29 mouse cellular contexts compared by ENCODE assay signal in the genomic region with DNA sequence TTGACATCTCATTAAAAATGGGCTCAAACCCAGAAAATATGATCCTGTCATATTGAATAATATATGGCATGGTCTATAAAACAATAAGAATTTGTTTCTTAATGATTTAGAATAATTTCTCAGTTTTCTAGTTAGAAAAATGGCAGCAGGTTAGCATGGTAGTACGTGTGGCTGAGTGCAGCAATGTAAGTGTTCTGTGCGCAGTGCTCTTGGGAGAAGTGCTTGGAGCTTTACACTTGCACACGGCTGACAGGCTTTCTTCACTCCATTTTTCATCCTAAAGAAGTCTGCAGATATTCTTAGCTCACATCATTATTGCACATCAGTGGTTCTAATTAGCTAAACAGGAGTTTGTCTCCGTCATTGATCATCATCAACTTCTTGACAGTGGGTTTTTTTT. TPM values are rescaled to one million over a fixed set of nuclear protein-coding genes. Genes with fewer than 3 reads are reported as not detected.
DNase-seq lines count a peak whose midpoint lies in the region; ATAC-seq lines count a peak whose summit lies in the region.
"Had no signal": no experiment of that assay in that cellular context is flagged by ENCODE, and none has a peak within 500 bp of the region (broad histone marks: within the 10 kb centered on the region; RNA-seq: fewer than 3 reads in every experiment).

No protein-coding gene starts in this region.

- WGBS in hindbrain, embryonic 13.5 days, result 57% methylated on average over 4 of the region's 4 CpGs
- WGBS in hindbrain, embryonic 12.5 days, result 70% methylated on average over 4 of the region's 4 CpGs
- WGBS in midbrain, embryonic 14.5 days, result 83% methylated on average over 4 of the region's 4 CpGs
- 76% methylated on average over 4 of the region's 4 CpGs for WGBS in midbrain, embryonic 16.5 days
- 61% methylated on average over 4 of the region's 4 CpGs for WGBS in neural tube, embryonic 14.5 days
- 64% methylated on average over 4 of the region's 4 CpGs for WGBS in neural tube, embryonic 15.5 days

- H3K4me1 ChIP-seq in hindbrain, embryonic 13.5 days (replicated peaks), result peaks cover 7% of the 10 kb centered on the region
- H3K4me1 ChIP-seq in hindbrain, embryonic 12.5 days, result peaks cover 4% of the 10 kb centered on the region; the same call in 1 of the 2 replicates
- peaks cover 5% of the 10 kb centered on the region; the same call in 1 of the 2 replicates for H3K4me1 ChIP-seq in midbrain, embryonic 14.5 days (ENCODE audit: control insufficient read depth, insufficient read depth, low read length)
- H3K4me1 ChIP-seq in midbrain, embryonic 16.5 days (ENCODE audit: control insufficient read depth, insufficient read depth, low read length), result peaks cover 3% of the 10 kb centered on the region; the same call in 1 of the 2 replicates
- 0 out of 2 replicates have a peak, but pooled peaks cover 3% of the 10 kb centered on the region for H3K4me1 ChIP-seq in neural tube, embryonic 14.5 days (ENCODE audit: control insufficient read depth, insufficient read depth, low read length)
- H3K4me1 ChIP-seq in neural tube, embryonic 15.5 days, result peaks cover 7% of the 10 kb centered on the region; the same call in 1 of the 2 replicates

- no peaks in the 10 kb centered on the region for H3K36me3 ChIP-seq in hindbrain, embryonic 13.5 days
- H3K36me3 ChIP-seq in hindbrain, embryonic 12.5 days, result no peaks in the 10 kb centered on the region
- no peaks in the 10 kb centered on the region for H3K36me3 ChIP-seq in midbrain, embryonic 14.5 days (ENCODE audit: control insufficient read depth, insufficient read depth, low read length)
- H3K36me3 ChIP-seq in midbrain, embryonic 16.5 days (ENCODE audit: control insufficient read depth, insufficient read depth, low read length), result no peaks in the 10 kb centered on the region
- H3K36me3 ChIP-seq in neural tube, embryonic 14.5 days (ENCODE audit: control insufficient read depth, insufficient read depth, low read length), result no peaks in the 10 kb centered on the region
- no peaks in the 10 kb centered on the region for H3K36me3 ChIP-seq in neural tube, embryonic 15.5 days
- H3K36me3 ChIP-seq: embryonic facial prominence, embryonic 13.5 days; embryonic facial prominence, embryonic 15.5 days; forebrain, embryonic 10.5 days; G1E had no signal

- no peak overlapping the region for H3K27ac ChIP-seq in hindbrain, embryonic 13.5 days
- H3K27ac ChIP-seq in hindbrain, embryonic 12.5 days, result no peak overlapping the region
- no peak overlapping the region for H3K27ac ChIP-seq in midbrain, embryonic 14.5 days (replicated peaks; ENCODE audit: low read depth, low read length)
- no peak overlapping the region for H3K27ac ChIP-seq in midbrain, embryonic 16.5 days (ENCODE audit: low read length)
- H3K27ac ChIP-seq in neural tube, embryonic 14.5 days (ENCODE audit: low read depth, low read length), result no peak overlapping the region
- H3K27ac ChIP-seq in neural tube, embryonic 15.5 days (replicated peaks), result no peak overlapping the region
- H3K27ac ChIP-seq: embryonic facial prominence, embryonic 13.5 days; embryonic facial prominence, embryonic 15.5 days; forebrain, embryonic 10.5 days; forebrain, embryonic 13.5 days had no signal

- peak; percentile 13 for DNase-seq in embryo, embryonic 10.5 days (ENCODE audit: low spot score)
- no peak for DNase-seq in embryo, embryonic 9.5 days (ENCODE audit: extremely low spot score)
- DNase-seq in midbrain, embryonic 14.5 days, result peak; percentile 14
- DNase-seq: adrenal gland, adult 8-10 months; adrenal gland, postnatal 14 days; adrenal gland, postnatal 36 days; B cell, adult 2 months; cerebellum, adult 11 months; cerebellum, adult 18-20 months; cerebellum, adult 8-10 months; cerebellum, adult 9-11 months; cerebellum, postnatal 14 days; cerebellum, postnatal 36 days had no signal

- no peak overlapping the region for H3K4me3 ChIP-seq in hindbrain, embryonic 13.5 days
- H3K4me3 ChIP-seq in hindbrain, embryonic 12.5 days, result no peak overlapping the region
- no peak overlapping the region for H3K4me3 ChIP-seq in midbrain, embryonic 14.5 days (replicated peaks; ENCODE audit: low read depth, low read length)
- no peak overlapping the region for H3K4me3 ChIP-seq in midbrain, embryonic 16.5 days (ENCODE audit: low read depth, low read length)
- H3K4me3 ChIP-seq in neural tube, embryonic 14.5 days (ENCODE audit: low read depth, low read length), result no peak overlapping the region
- H3K4me3 ChIP-seq in neural tube, embryonic 15.5 days (replicated peaks), result no peak overlapping the region
- H3K4me3 ChIP-seq: embryonic facial prominence, embryonic 13.5 days; embryonic facial prominence, embryonic 15.5 days; erythroblast, embryonic 14.5 days; forebrain, embryonic 10.5 days; forebrain, embryonic 13.5 days had no signal

- H3K9me3 ChIP-seq in hindbrain, embryonic 13.5 days, result no peaks in the 10 kb centered on the region
- H3K9me3 ChIP-seq in hindbrain, embryonic 12.5 days (replicated peaks), result no peaks in the 10 kb centered on the region
- H3K9me3 ChIP-seq in midbrain, embryonic 14.5 days (ENCODE audit: control insufficient read depth, low read length), result no peaks in the 10 kb centered on the region
- H3K9me3 ChIP-seq in midbrain, embryonic 16.5 days (replicated peaks; ENCODE audit: control insufficient read depth, low read length, poor library complexity, severe bottlenecking), result no peaks in the 10 kb centered on the region
- no peaks in the 10 kb centered on the region for H3K9me3 ChIP-seq in neural tube, embryonic 14.5 days (ENCODE audit: control insufficient read depth, low read length)
- H3K9me3 ChIP-seq in neural tube, embryonic 15.5 days (replicated peaks), result no peaks in the 10 kb centered on the region
- H3K9me3 ChIP-seq: embryonic facial prominence, embryonic 13.5 days; embryonic facial prominence, embryonic 15.5 days; forebrain, embryonic 10.5 days; forebrain, embryonic 13.5 days had no signal

- ATAC-seq in hindbrain, embryonic 13.5 days (ENCODE audit: low FRiP score), result peak; percentile 66; the same call in 1 of the 2 replicates
- no peak for ATAC-seq in hindbrain, embryonic 12.5 days (ENCODE audit: low FRiP score)
- ATAC-seq in midbrain, embryonic 14.5 days (ENCODE audit: low FRiP score, low TSS enrichment), result no peak
- no peak for ATAC-seq in midbrain, embryonic 16.5 days
- ATAC-seq in neural tube, embryonic 14.5 days (ENCODE audit: low read depth), result 0 out of 2 replicates have a peak, but pooled peaks have one; percentile 54
- no peak for ATAC-seq in neural tube, embryonic 15.5 days (ENCODE audit: low FRiP score)
- ATAC-seq: activated CD4-positive, CD25-positive, alpha-beta regulatory T cell, adult 4 months; CD4-positive, CD25-positive, alpha-beta regulatory T cell, adult 4 months; forebrain, embryonic 13.5 days; forebrain, embryonic 16.5 days; Patski had no signal

- no peak overlapping the region for H3K4me2 ChIP-seq in hindbrain, embryonic 13.5 days
- H3K4me2 ChIP-seq in hindbrain, embryonic 12.5 days (replicated peaks), result no peak overlapping the region
- H3K4me2 ChIP-seq in midbrain, embryonic 14.5 days (ENCODE audit: low read length), result no peak overlapping the region
- H3K4me2 ChIP-seq in midbrain, embryonic 16.5 days (ENCODE audit: low read length), result no peak overlapping the region
- H3K4me2 ChIP-seq in neural tube, embryonic 14.5 days (ENCODE audit: low read depth, low read length), result no peak overlapping the region
- H3K4me2 ChIP-seq in neural tube, embryonic 15.5 days, result no peak overlapping the region
- H3K4me2 ChIP-seq: embryonic facial prominence, embryonic 13.5 days; embryonic facial prominence, embryonic 15.5 days; forebrain, embryonic 13.5 days had no signal

- no peak overlapping the region for H3K9ac ChIP-seq in hindbrain, embryonic 13.5 days
- H3K9ac ChIP-seq in hindbrain, embryonic 12.5 days, result no peak overlapping the region
- H3K9ac ChIP-seq in midbrain, embryonic 14.5 days (replicated peaks; ENCODE audit: low read length), result no peak overlapping the region
- no peak overlapping the region for H3K9ac ChIP-seq in midbrain, embryonic 16.5 days (ENCODE audit: low read depth, low read length)
- no peak overlapping the region for H3K9ac ChIP-seq in neural tube, embryonic 14.5 days (replicated peaks; ENCODE audit: low read depth, low read length)
- H3K9ac ChIP-seq in neural tube, embryonic 15.5 days (replicated peaks), result no peak overlapping the region
- H3K9ac ChIP-seq: embryonic facial prominence, embryonic 13.5 days; embryonic facial prominence, embryonic 15.5 days; forebrain, embryonic 13.5 days had no signal

- no peaks in the 10 kb centered on the region for H3K27me3 ChIP-seq in hindbrain, embryonic 13.5 days
- no peaks in the 10 kb centered on the region for H3K27me3 ChIP-seq in hindbrain, embryonic 12.5 days
- H3K27me3 ChIP-seq in midbrain, embryonic 14.5 days (ENCODE audit: control insufficient read depth, insufficient read depth, low read length), result no peaks in the 10 kb centered on the region
- no peaks in the 10 kb centered on the region for H3K27me3 ChIP-seq in midbrain, embryonic 16.5 days (ENCODE audit: control insufficient read depth, insufficient read depth, low read depth, low read length)
- H3K27me3 ChIP-seq in neural tube, embryonic 14.5 days (ENCODE audit: control insufficient read depth, insufficient read depth, low read length), result no peaks in the 10 kb centered on the region
- no peaks in the 10 kb centered on the region for H3K27me3 ChIP-seq in neural tube, embryonic 15.5 days (replicated peaks)
- H3K27me3 ChIP-seq: CH12.LX; embryonic facial prominence, embryonic 13.5 days; embryonic facial prominence, embryonic 15.5 days; forebrain, embryonic 13.5 days; Patski had no signal

RNA-seq across cellular contexts. Expression of gene Cntln, which starts 60.0 kb away (rescaled TPM):
- polyA plus RNA-seq in hindbrain, embryonic 13.5 days (2015; fragmentation: Nextera tagmentation; extraction: Ambion mirVana), result 5.6 and 5.7 TPM in 2 replicates
- 11.2 and 13.1 TPM in 2 replicates for polyA plus RNA-seq in hindbrain, embryonic 12.5 days (2016; fragmentation: Nextera tagmentation; extraction: Ambion mirVana)
- polyA plus RNA-seq in midbrain, embryonic 14.5 days (2014; fragmentation: Nextera tagmentation; extraction: Ambion mirVana), result 5.9 and 6.5 TPM in 2 replicates
- 4.6 and 4.7 TPM in 2 replicates for polyA plus RNA-seq in midbrain, embryonic 16.5 days (2015; fragmentation: Nextera tagmentation; extraction: Ambion mirVana)
- polyA plus RNA-seq in neural tube, embryonic 14.5 days (2014; fragmentation: Nextera tagmentation; extraction: Ambion mirVana), result 6.5 and 7.9 TPM in 2 replicates
- 5.8 and 6.3 TPM in 2 replicates for polyA plus RNA-seq in neural tube, embryonic 15.5 days (2015; fragmentation: Nextera tagmentation; extraction: Ambion mirVana)
- polyA plus RNA-seq: G1E had no signal

Comparison
In these comparisons a context has a peak if more than half of its experiments do, and no peak if none do; other contexts are left out.
1. ATAC-seq: peak in hindbrain, embryonic 13.5 days (single experiment) and neural tube, embryonic 14.5 days (single experiment); none in hindbrain, embryonic 12.5 days (single experiment), midbrain, embryonic 14.5 days (single experiment), midbrain, embryonic 16.5 days (single experiment) and neural tube, embryonic 15.5 days (single experiment).